Mouse (Mus musculus) frontal cortex, postnatal 36 days (tissue): ENCODE results near the gene Spred3.
A peak's percentile ranks its signal among the peaks of the same experiment; 100 is the strongest.
"Not testable (repeated sequence)": the region's sequence is repeated elsewhere in the genome, so short reads cannot be mapped to it uniquely, and the experiment has no call there.

Source experiments
- DNase-seq, 2 experiments: peaks; one replicate each; pipeline ENCODE4 v3.0.0; 2022; ENCODE audit warnings: low spot score in 2 of 2

Spred3 gene

GRCm38 (mm10) chr7:29170066-29170754 is at the start of gene Spred3, which contains the start of gene Ggn:
Gene Spred3 (minus strand): TSS chr7:29170411.
Gene Ggn (plus strand): TSS chr7:29170210.
- DNase-seq, result peak in 1 of 2 experiments; percentile 49

GRCm38 (mm10) chr7:29214846-29215245 is 44.6 kb upstream of the Spred3 start:
- no peak for DNase-seq

- no peak for DNase-seq
Measured at GRCm38 (mm10) chr7:29214236-29214635, 44.0 kb upstream of the Spred3 start.

GRCm38 (mm10) chr7:29213675-29214082 is 43.5 kb upstream of the Spred3 start, which contains the start of gene Catsperg1:
Gene Catsperg1 (minus strand): TSS chr7:29214035.
- DNase-seq, result no peak

GRCm38 (mm10) chr7:29212775-29213560 is 42.8 kb upstream of the Spred3 start:
- not testable (repeated sequence) for DNase-seq

- DNase-seq, result no peak
Measured at GRCm38 (mm10) chr7:29212199-29212765, 42.1 kb upstream of the Spred3 start.

GRCm38 (mm10) chr7:29211415-29212198 is 41.4 kb upstream of the Spred3 start:
- peak; percentile 38 to 39 for DNase-seq

- not testable (repeated sequence) for DNase-seq
Measured at GRCm38 (mm10) chr7:29211013-29211412, 40.8 kb upstream of the Spred3 start.

GRCm38 (mm10) chr7:29202577-29202976 is 32.4 kb upstream of the Spred3 start:
- DNase-seq, result no peak

GRCm38 (mm10) chr7:29194230-29194629 is 24.0 kb upstream of the Spred3 start:
- DNase-seq, result not testable (repeated sequence)

GRCm38 (mm10) chr7:29181323-29181722 is 11.1 kb upstream of the Spred3 start:
- not testable (repeated sequence) for DNase-seq

GRCm38 (mm10) chr7:29180854-29181236 is 10.6 kb upstream of the Spred3 start:
- DNase-seq, result no peak

- DNase-seq, result peak; percentile 93 to 96
Measured at GRCm38 (mm10) chr7:29180077-29180853, 10.1 kb upstream of the Spred3 start, which contains the start of gene Psmd8. Gene Psmd8 (minus strand): TSS chr7:29180701.

GRCm38 (mm10) chr7:29179323-29179722 is 9.1 kb upstream of the Spred3 start:
- no peak for DNase-seq

GRCm38 (mm10) chr7:29178106-29178505 is 7.9 kb upstream of the Spred3 start:
- DNase-seq, result no peak

GRCm38 (mm10) chr7:29172390-29173016 is 2.3 kb upstream of the Spred3 start:
- no peak for DNase-seq

GRCm38 (mm10) chr7:29171562-29172097 is 1.4 kb upstream of the Spred3 start:
- no peak for DNase-seq

GRCm38 (mm10) chr7:29170755-29171561 is 747 bp upstream of the Spred3 start:
- no peak for DNase-seq
